Mouse (Mus musculus): Measurements from ENCODE around the gene Slc5a2. TPM values are rescaled to one million over a fixed set of nuclear protein-coding genes. Genes with fewer than 3 reads are reported as not detected.

The Slc5a2 gene
- total RNA-seq, 4 experiments from 2014 or later = not detected

Small RNA genes within 50 kb of the gene (microRNA-seq; reads per million reads assigned to microRNA genes)
- gene Mir3103 = 1.5 to 3.2 reads per million in 2 experiments

Other genes starting within 250 kb of the Slc5a2 start
- gene Itgam, start 203.0 kb upstream of the Slc5a2 start, total RNA-seq (2022) = 10 to 100 TPM; 10.4 to 35.9 (median 24.0) TPM
- gene Gm49368, start 203.0 kb upstream of the Slc5a2 start, total RNA-seq (2022) = under 1 TPM in 1 of 4 experiments, not detected in 3; 0.16 TPM
- 10 to 100 TPM in 2 of 4 experiments, under 1 TPM in 1, not detected in 1; 0.55 to 37.4 (median 30.5) TPM for gene Itgax, start 136.1 kb upstream of the Slc5a2 start, total RNA-seq (2022)
- gene Itgad, start 111.3 kb upstream of the Slc5a2 start, total RNA-seq (2022) = 1 to 10 TPM in 1 of 4 experiments, under 1 TPM in 3; 0.61 to 1.7 (median 0.83) TPM
- gene Cox6a2, start 59.3 kb upstream of the Slc5a2 start, total RNA-seq (2022) = 10 to 100 TPM in 2 of 4 experiments, 1 to 10 TPM in 2; 2.5 to 18.9 (median 9.2) TPM
- gene Armc5, start 28.3 kb upstream of the Slc5a2 start, total RNA-seq (2022) = 10 to 100 TPM; 10.0 to 14.7 (median 11.9) TPM
- 1 to 10 TPM; 3.5 to 5.0 (median 3.7) TPM for gene 9130023H24Rik, start 27.6 kb upstream of the Slc5a2 start, total RNA-seq (2022)
- 10 to 100 TPM; 13.2 to 16.4 (median 13.6) TPM for gene Tgfb1i1, start 18.8 kb upstream of the Slc5a2 start, total RNA-seq (2022)
- gene BC017158, start 32.5 kb downstream of the Slc5a2 start, total RNA-seq (2022) = 10 to 100 TPM; 25.1 to 31.9 (median 28.0) TPM
- 10 to 100 TPM; 41.3 to 80.9 (median 59.9) TPM for gene Rgs10, start 153.1 kb downstream of the Slc5a2 start, total RNA-seq (2022)
- gene Tial1, start 196.1 kb downstream of the Slc5a2 start, total RNA-seq (2022) = 100 to 1,000 TPM; 107 to 155 (median 123) TPM

Data from layer of hippocampus, adult 8-10 months (tissue).